8 mouse cellular contexts compared by ENCODE assay signal in genomic region chr2:167595761-167596171, GRCm38 (mm10). TPM values are rescaled to one million over a fixed set of nuclear protein-coding genes. Genes with fewer than 3 reads are reported as not detected.
DNase-seq lines count a peak whose midpoint lies in the region; ATAC-seq and TF ChIP-seq lines count a peak whose summit lies in the region.

No protein-coding gene starts in this region.

- peak overlapping the region; percentile 46; the same call in 1 of the 2 replicates for H3K9ac ChIP-seq in liver, embryonic 11.5 days (ENCODE audit: low read depth, low read length)
- peak overlapping the region; percentile 43 for H3K9ac ChIP-seq in embryonic facial prominence, embryonic 11.5 days (replicated peaks; ENCODE audit: low read length)
- 0 out of 2 replicates have a peak overlapping the region, but pooled peaks have one; percentile 28 for H3K9ac ChIP-seq in heart, postnatal 0 days (replicated peaks; ENCODE audit: low read depth, low read length)
- H3K9ac ChIP-seq in lung, embryonic 16.5 days (ENCODE audit: low read length) = peak overlapping the region; percentile 67

- 57% methylated on average over 14 of the region's 14 CpGs for WGBS in liver, embryonic 11.5 days
- 12% methylated on average over 14 of the region's 14 CpGs for WGBS in embryonic facial prominence, embryonic 11.5 days
- WGBS in heart, postnatal 0 days = 52% methylated on average over 14 of the region's 14 CpGs
- WGBS in lung, embryonic 16.5 days = 34% methylated on average over 14 of the region's 14 CpGs

- peak overlapping the region; percentile 67; the same call in 1 of the 2 replicates for H3K27ac ChIP-seq in liver, embryonic 11.5 days (ENCODE audit: low read depth, low read length)
- H3K27ac ChIP-seq in embryonic facial prominence, embryonic 11.5 days (replicated peaks; ENCODE audit: low read depth, low read length) = peak overlapping the region; percentile 95
- peak overlapping the region; percentile 77 for H3K27ac ChIP-seq in heart, postnatal 0 days (ENCODE audit: low read depth)
- peak overlapping the region; percentile 98 for H3K27ac ChIP-seq in lung, embryonic 16.5 days (ENCODE audit: low read length)

- H3K4me3 ChIP-seq in liver, embryonic 11.5 days (ENCODE audit: low read depth, low read length) = no peak overlapping the region
- no peak overlapping the region; the same call in 1 of the 2 replicates for H3K4me3 ChIP-seq in embryonic facial prominence, embryonic 11.5 days (ENCODE audit: low read depth, low read length)
- H3K4me3 ChIP-seq in heart, postnatal 0 days (ENCODE audit: low read depth, low read length) = no peak overlapping the region
- H3K4me3 ChIP-seq in lung, embryonic 16.5 days (ENCODE audit: low read length) = peak overlapping the region; percentile 6; the same call in 1 of the 2 replicates

- H3K4me1 ChIP-seq in liver, embryonic 11.5 days (replicated peaks; ENCODE audit: control insufficient read depth, insufficient read depth, low read length) = peaks cover 22% of the 10 kb centered on the region
- H3K4me1 ChIP-seq in embryonic facial prominence, embryonic 11.5 days (ENCODE audit: control insufficient read depth, insufficient read depth, low read length) = peaks cover 13% of the 10 kb centered on the region
- H3K4me1 ChIP-seq in heart, postnatal 0 days (ENCODE audit: control insufficient read depth, insufficient read depth) = peaks cover 13% of the 10 kb centered on the region
- peaks cover 62% of the 10 kb centered on the region for H3K4me1 ChIP-seq in lung, embryonic 16.5 days (replicated peaks; ENCODE audit: control insufficient read depth, insufficient read depth, low read length)

- no peak for DNase-seq in liver, embryonic 11.5 days (ENCODE audit: low spot score)
- DNase-seq in liver = no peak
- DNase-seq in embryonic facial prominence, embryonic 11.5 days (ENCODE audit: low spot score) = peak; percentile 93
- DNase-seq in heart, postnatal 0 days (ENCODE audit: low spot score) = no peak
- no peak for DNase-seq in left cerebral cortex, postnatal 25 days (ENCODE audit: low spot score in 2 of 2)
- no peak for DNase-seq in cerebellum, adult 9-11 months
- no peak for DNase-seq in layer of hippocampus, adult 8-10 months (ENCODE audit: low spot score in 2 of 2)

- intact Hi-C loops in left cerebral cortex, postnatal 25 days (cut with DNase I) = no loop called here

- no peak for TF ChIP-seq CTCF in heart, postnatal 0 days (IDR thresholded peaks at IDR 0.05; ENCODE audit: low read depth)

- no peaks in the 10 kb centered on the region for H3K36me3 ChIP-seq in liver, embryonic 11.5 days (ENCODE audit: control insufficient read depth, insufficient read depth, low read length)
- no peaks in the 10 kb centered on the region for H3K36me3 ChIP-seq in embryonic facial prominence, embryonic 11.5 days (replicated peaks; ENCODE audit: control insufficient read depth, insufficient read depth, low read depth, low read length)
- H3K36me3 ChIP-seq in heart, postnatal 0 days (replicated peaks; ENCODE audit: control insufficient read depth, insufficient read depth, low read length) = no peaks in the 10 kb centered on the region
- no peaks in the 10 kb centered on the region for H3K36me3 ChIP-seq in lung, embryonic 16.5 days (ENCODE audit: control insufficient read depth, insufficient read depth, low read length)

- no peak for TF ChIP-seq EP300 in heart, postnatal 0 days (IDR thresholded peaks at IDR 0.05; ENCODE audit: low read depth)

- H3K27me3 ChIP-seq in liver, embryonic 11.5 days (replicated peaks; ENCODE audit: control insufficient read depth, insufficient read depth, low read length) = no peaks in the 10 kb centered on the region
- H3K27me3 ChIP-seq in embryonic facial prominence, embryonic 11.5 days (ENCODE audit: control insufficient read depth, insufficient read depth, low read length) = no peaks in the 10 kb centered on the region
- H3K27me3 ChIP-seq in heart, postnatal 0 days (ENCODE audit: control insufficient read depth, insufficient read depth, low read length) = no peaks in the 10 kb centered on the region
- H3K27me3 ChIP-seq in lung, embryonic 16.5 days (ENCODE audit: control insufficient read depth, insufficient read depth, low read depth, low read length) = no peaks in the 10 kb centered on the region

- no peaks in the 10 kb centered on the region for H3K9me3 ChIP-seq in liver, embryonic 11.5 days (ENCODE audit: control insufficient read depth, low read length)
- H3K9me3 ChIP-seq in embryonic facial prominence, embryonic 11.5 days (replicated peaks; ENCODE audit: control insufficient read depth, low read length) = no peaks in the 10 kb centered on the region
- H3K9me3 ChIP-seq in heart, postnatal 0 days (replicated peaks; ENCODE audit: control insufficient read depth, low read length) = no peaks in the 10 kb centered on the region
- H3K9me3 ChIP-seq in lung, embryonic 16.5 days (ENCODE audit: control insufficient read depth, low read length) = no peaks in the 10 kb centered on the region

- ATAC-seq in liver, embryonic 11.5 days (replicated peaks; ENCODE audit: low FRiP score) = no peak
- ATAC-seq in embryonic facial prominence, embryonic 11.5 days (replicated peaks; ENCODE audit: insufficient number of reproducible peaks, low FRiP score, low TSS enrichment, low read depth) = peak; percentile 57
- ATAC-seq in heart, postnatal 0 days (ENCODE audit: insufficient read depth, low read depth) = no peak
- no peak for ATAC-seq in lung, embryonic 16.5 days (ENCODE audit: low read depth)

- no peak overlapping the region for H3K4me2 ChIP-seq in liver, embryonic 11.5 days
- 0 out of 2 replicates have a peak overlapping the region, but pooled peaks have one; percentile 15 for H3K4me2 ChIP-seq in embryonic facial prominence, embryonic 11.5 days (ENCODE audit: low read depth, low read length)
- no peak overlapping the region for H3K4me2 ChIP-seq in heart, postnatal 0 days (ENCODE audit: low read depth, low read length)
- H3K4me2 ChIP-seq in lung, embryonic 16.5 days (ENCODE audit: low read depth, low read length) = peak overlapping the region; percentile 14; the same call in 1 of the 2 replicates

RNA-seq across cellular contexts. Expression of gene Ube2v1, which starts 36.1 kb away (rescaled TPM):
- polyA plus RNA-seq in liver, embryonic 11.5 days (2014; fragmentation: Nextera tagmentation; extraction: Ambion mirVana) = 304 and 308 TPM in 2 replicates
- 223 and 235 TPM in 2 replicates for polyA plus RNA-seq in embryonic facial prominence, embryonic 11.5 days (2014; fragmentation: Nextera tagmentation; extraction: Ambion mirVana)
- 74.5 and 94.6 TPM in 2 replicates for total RNA-seq in heart, postnatal 0 days (2014; rRNA removed; ENCODE audit: low replicate concordance)
- polyA plus RNA-seq in heart, postnatal 0 days (2015; fragmentation: Nextera tagmentation; extraction: Ambion mirVana) = 150 and 152 TPM in 2 replicates
- 263 and 285 TPM in 2 replicates for polyA plus RNA-seq in lung, embryonic 16.5 days (2015; fragmentation: Nextera tagmentation; extraction: Ambion mirVana)
- 100 to 1,000 TPM; 254 to 264 TPM for total RNA-seq in left cerebral cortex, postnatal 25 days (2021)
- total RNA-seq in layer of hippocampus, adult 8-10 months (2022) = 100 to 1,000 TPM; 196 to 224 (median 216) TPM

RNA-seq across cellular contexts. Expression of gene Snai1, which starts 57.8 kb away (rescaled TPM):
- polyA plus RNA-seq in liver, embryonic 11.5 days (2014; fragmentation: Nextera tagmentation; extraction: Ambion mirVana) = 14.3 and 15.2 TPM in 2 replicates
- polyA plus RNA-seq in embryonic facial prominence, embryonic 11.5 days (2014; fragmentation: Nextera tagmentation; extraction: Ambion mirVana) = 66.8 and 76.2 TPM in 2 replicates
- 1.5 TPM in 1 of 2 replicates, not detected in the other for total RNA-seq in heart, postnatal 0 days (2014; rRNA removed; ENCODE audit: low replicate concordance)
- polyA plus RNA-seq in heart, postnatal 0 days (2015; fragmentation: Nextera tagmentation; extraction: Ambion mirVana) = 6.0 and 7.0 TPM in 2 replicates
- 120 and 130 TPM in 2 replicates for polyA plus RNA-seq in lung, embryonic 16.5 days (2015; fragmentation: Nextera tagmentation; extraction: Ambion mirVana)
- total RNA-seq in left cerebral cortex, postnatal 25 days (2021) = under 1 TPM; 0.57 to 0.94 TPM
- total RNA-seq in layer of hippocampus, adult 8-10 months (2022) = 1 to 10 TPM in 1 of 4 experiments, under 1 TPM in 3; 0.28 to 1.1 (median 0.53) TPM

Comparison
In these comparisons a context has a peak if more than half of its experiments do, and no peak if none do; other contexts are left out.
1. H3K4me2 ChIP-seq: peak in embryonic facial prominence, embryonic 11.5 days (single experiment) and lung, embryonic 16.5 days (single experiment); none in liver, embryonic 11.5 days (single experiment) and heart, postnatal 0 days (single experiment).
2. Peak in every context shown above with its lines, with median percentiles within 50 percentile points of each other: H3K27ac ChIP-seq and H3K9ac ChIP-seq.